Mouse (Mus musculus) Patski (cell line): ENCODE measurements around the gene Rps6ka1. TPM values are rescaled to one million over a fixed set of nuclear protein-coding genes. Genes with fewer than 3 reads are reported as not detected.

Experiments
- ATAC-seq: fragments of 100-300 bp; one replicate; pipeline ENCODE4 v1.8.0; 2021
- CTCF ChIA-PET: fragments of 350-600 bp; sonication (Branson Sonifier 250); formaldehyde crosslinking; loops from one replicate; lab custom pipeline; 2022; ENCODE audit warnings: inconsistent platforms; lab: Charles Lee
- POLR2A ChIA-PET: fragments of 350-600 bp; sonication (Branson Sonifier 250); formaldehyde crosslinking; loops from one replicate; lab custom pipeline; 2022; ENCODE audit warnings: antibody characterized with exemption, inconsistent platforms; lab: Charles Lee
- DNase-seq: peaks from one replicate; pipeline ENCODE4 v3.0.0-alpha.2; 2011; ENCODE audit warnings: low read depth, low spot score
- H3K27me3 ChIP-seq: fragments of 371-371 bp; one replicate; pipeline ENCODE4 v1.5.1; 2021
- CTCF ChIP-seq: fragments of 100-300 bp; IDR thresholded peaks from one replicate; pipeline ENCODE4 v1.5.1; 2021
- in situ Hi-C: fragments of 300-500 bp; cut with MboI; formaldehyde crosslinking; loops from 3 replicates; pipeline ENCODE4 v1.11.1; 2018; ENCODE audit warnings: low pct_unique_long_range_greater_than_20kb, mixed read lengths
- polyA plus RNA-seq: library from polyadenylated mRNA; unstranded; gene quantifications from one replicate; pipeline ENCODE4 v1.2.3, GENCODE M21; 2021

The Rps6ka1 gene
- polyA plus RNA-seq, 1 experiment from 2014 or later, result 58.1 TPM

DNA sequence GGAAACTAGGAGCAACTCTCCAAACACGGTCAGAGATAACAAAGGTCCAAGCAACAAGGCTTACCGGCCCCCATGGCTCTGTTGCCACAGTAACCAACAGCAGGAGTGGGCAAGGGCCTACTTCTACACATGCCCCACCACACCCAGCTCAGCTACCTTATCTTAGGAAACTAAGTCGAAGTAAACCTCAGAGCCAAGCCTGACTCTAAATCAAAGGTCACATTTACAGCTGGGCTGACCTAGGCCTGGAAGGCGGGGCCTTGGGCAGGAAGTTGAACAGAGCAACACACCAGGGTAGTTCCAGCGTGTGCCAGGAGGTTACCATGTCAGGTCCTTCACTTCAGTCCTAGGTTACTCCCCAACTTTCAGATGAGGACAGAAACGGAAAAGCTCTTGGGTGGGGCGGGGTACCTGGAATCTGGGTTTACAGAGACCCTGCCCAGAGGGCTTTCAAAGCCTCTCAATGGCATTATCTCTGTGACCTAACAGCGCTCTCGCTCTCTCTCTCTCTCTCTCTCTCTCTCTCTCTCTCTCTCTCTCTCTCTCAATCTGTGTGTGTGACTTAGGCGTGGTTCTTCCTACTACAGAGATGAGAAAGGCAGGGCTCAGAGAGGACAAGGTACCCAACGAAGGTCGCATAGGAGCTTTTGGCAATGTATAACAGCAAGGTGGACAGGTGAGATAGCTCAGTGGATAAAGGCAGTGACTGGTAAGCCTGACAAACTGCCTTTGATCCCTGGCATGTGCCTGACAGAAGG is 8.3 kb downstream of the Rps6ka1 start:
- no peak for TF ChIP-seq CTCF
- no peak for DNase-seq
- no peaks in the 10 kb centered on the region for H3K27me3 ChIP-seq
- POLR2A ChIA-PET, result no interaction called here
- no peak for ATAC-seq
- in situ Hi-C loops, result no loop called here
- CTCF ChIA-PET, result interaction anchor here (1.2 to 1.7 kb wide), 5 partner anchors 7 to 32 kb away, joined by 3 to 7 read pairs (median 5); no protein-coding TSS in a partner anchor

- no peak for ATAC-seq
- no peak for TF ChIP-seq CTCF
- POLR2A ChIA-PET, result interaction anchor here (0.9 to 1.7 kb wide), 2 partner anchors 12 to 33 kb away, joined by 3 read pairs; no protein-coding TSS in a partner anchor
- CTCF ChIA-PET, result interaction anchor here (0.9 to 1.7 kb wide), 5 partner anchors 9 to 33 kb away, joined by 3 to 7 read pairs (median 4); no protein-coding TSS in a partner anchor
- DNase-seq, result no peak
- no peaks in the 10 kb centered on the region for H3K27me3 ChIP-seq
- in situ Hi-C loops, result no loop called here
These were observed 9.5 kb downstream of the Rps6ka1 start for GRCm38 (mm10) chr4:133877850-133878755.

- in situ Hi-C loops, result no loop called here
- no peaks in the 10 kb centered on the region for H3K27me3 ChIP-seq
- ChIA-PET CTCF (no interaction called here), POLR2A (no interaction called here)
- ATAC-seq (no peak), DNase-seq (no peak)
- TF ChIP-seq CTCF, result no peak
These were observed 12.6 kb downstream of the Rps6ka1 start for GRCm38 (mm10) chr4:133874865-133875517.

- no peaks in the 10 kb centered on the region for H3K27me3 ChIP-seq
These were observed 13.4 kb downstream of the Rps6ka1 start for GRCm38 (mm10) chr4:133873926-133874864.

DNA sequence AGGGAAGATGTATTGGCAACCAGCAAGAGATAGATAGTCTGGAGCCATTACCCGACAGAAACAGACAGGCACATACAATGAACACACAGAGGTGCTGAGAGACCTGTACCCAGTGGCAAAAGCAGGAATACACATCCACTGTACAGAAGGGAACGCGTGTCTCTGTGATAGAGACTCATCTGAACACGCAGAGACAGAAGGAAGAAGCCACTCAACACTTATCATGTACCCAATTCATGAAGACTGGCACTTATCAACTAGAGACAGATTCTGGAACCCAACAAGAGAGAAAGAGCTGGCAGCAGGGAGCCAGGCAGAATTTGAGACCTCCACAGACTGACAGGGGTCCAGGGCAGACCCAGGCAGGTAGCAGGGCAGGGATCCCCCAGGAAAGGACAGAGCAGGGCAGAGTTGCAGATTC is 14.2 kb downstream of the Rps6ka1 start:
- in situ Hi-C loops, result no loop called here
- no peaks in the 10 kb centered on the region for H3K27me3 ChIP-seq
- TF ChIP-seq CTCF, result no peak
- ATAC-seq (no peak), DNase-seq (no peak)
- ChIA-PET CTCF (no interaction called here), POLR2A (no interaction called here)

More at GRCm38 (mm10) chr4:133873926-133874864, 13.4 kb downstream of the Rps6ka1 start:
- no peak for DNase-seq
- TF ChIP-seq CTCF, result no peak
- ChIA-PET CTCF (no interaction called here), POLR2A (no interaction called here)
- no peak for ATAC-seq
- in situ Hi-C loops, result no loop called here

GRCm38 (mm10) chr4:133872812-133873300 is 14.7 kb downstream of the Rps6ka1 start:
- POLR2A ChIA-PET, result no interaction called here
- no peak for TF ChIP-seq CTCF
- in situ Hi-C loops, result no loop called here
- DNase-seq, result no peak
- CTCF ChIA-PET, result no interaction called here
- ATAC-seq, result no peak
- H3K27me3 ChIP-seq, result no peaks in the 10 kb centered on the region

- H3K27me3 ChIP-seq, result no peaks in the 10 kb centered on the region
- ChIA-PET CTCF (no interaction called here), POLR2A (no interaction called here)
- no peak for TF ChIP-seq CTCF
- DNase-seq (no peak), ATAC-seq (no peak)
- in situ Hi-C loops, result no loop called here
These were observed 15.3 kb downstream of the Rps6ka1 start for GRCm38 (mm10) chr4:133872222-133872811.

GRCm38 (mm10) chr4:133865231-133865630 is 22.4 kb downstream of the Rps6ka1 start:
- no peaks in the 10 kb centered on the region for H3K27me3 ChIP-seq
- DNase-seq (no peak), ATAC-seq (no peak)
- POLR2A ChIA-PET, result interaction anchor here (1.5 kb wide), 1 partner anchor 22 kb away, joined by 4 read pairs; no protein-coding TSS in a partner anchor
- in situ Hi-C loops, result no loop called here
- no peak for TF ChIP-seq CTCF
- CTCF ChIA-PET, result interaction anchor here (0.9 to 1.2 kb wide), 2 partner anchors 13 kb away, joined by 4 to 5 read pairs; no protein-coding TSS in a partner anchor
